Mouse (Mus musculus): Measurements from ENCODE around the gene Nsrp1. TPM values are rescaled to one million over a fixed set of nuclear protein-coding genes. Genes with fewer than 3 reads are reported as not detected.

Gene Nsrp1
- total RNA-seq, 2 experiments from 2014 or later, result 18.3 to 23.6 TPM

- no peak for DNase-seq
Measured at GRCm38 (mm10) chr11:77042816-77043215, 35.4 kb downstream of the Nsrp1 start.

DNA sequence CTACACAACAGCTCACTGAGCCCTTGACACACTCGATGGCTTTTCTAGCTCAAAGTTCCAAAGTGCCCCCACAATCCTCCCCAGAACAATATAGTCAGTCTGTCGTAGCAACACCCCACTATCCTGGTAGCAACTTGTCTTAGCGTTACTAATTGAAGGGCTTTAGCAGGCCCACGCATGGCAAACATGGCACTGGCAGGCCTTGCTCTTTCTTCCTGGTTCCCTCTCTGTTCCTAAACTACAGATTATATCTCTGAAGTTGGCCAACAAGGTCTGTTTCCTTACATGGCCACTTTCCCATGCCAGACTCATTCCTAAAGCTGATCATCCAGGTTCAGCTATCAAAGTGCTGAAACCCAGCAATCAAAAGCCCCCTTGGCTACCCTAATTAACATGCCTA lies 36.3 kb downstream of the Nsrp1 start:
- no peak for DNase-seq

- DNase-seq, result no peak
Measured at GRCm38 (mm10) chr11:77031151-77031934, 46.9 kb downstream of the Nsrp1 start.

DNA sequence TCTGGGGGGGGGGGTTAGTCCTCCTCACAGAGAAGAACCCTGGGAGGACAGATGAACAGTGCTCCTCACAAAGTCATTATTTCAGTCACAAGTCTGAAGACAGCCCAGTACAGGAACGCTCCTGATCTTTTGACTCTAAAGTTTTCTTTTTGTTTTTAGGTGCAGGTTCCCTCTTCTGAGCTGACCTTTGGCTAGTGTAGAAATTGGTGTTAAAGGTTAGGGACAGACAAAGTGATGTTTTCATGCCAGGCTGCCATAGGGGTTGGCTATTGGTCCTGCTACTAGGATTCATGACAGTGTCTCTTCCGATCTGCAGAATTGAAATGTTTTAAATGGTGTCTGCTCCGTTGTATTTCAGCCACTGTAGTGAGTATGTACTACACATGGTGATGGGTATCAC lies 50.1 kb downstream of the Nsrp1 start:
- DNase-seq, result no peak

- DNase-seq, result peak in 1 of 2 experiments; percentile 28
Measured at GRCm38 (mm10) chr11:77026559-77026958, 51.7 kb downstream of the Nsrp1 start.

GRCm38 (mm10) chr11:77021749-77022396 lies 56.4 kb downstream of the Nsrp1 start:
- DNase-seq, result no peak

GRCm38 (mm10) chr11:77019539-77019938 lies 58.7 kb downstream of the Nsrp1 start:
- DNase-seq, result no peak

DNA sequence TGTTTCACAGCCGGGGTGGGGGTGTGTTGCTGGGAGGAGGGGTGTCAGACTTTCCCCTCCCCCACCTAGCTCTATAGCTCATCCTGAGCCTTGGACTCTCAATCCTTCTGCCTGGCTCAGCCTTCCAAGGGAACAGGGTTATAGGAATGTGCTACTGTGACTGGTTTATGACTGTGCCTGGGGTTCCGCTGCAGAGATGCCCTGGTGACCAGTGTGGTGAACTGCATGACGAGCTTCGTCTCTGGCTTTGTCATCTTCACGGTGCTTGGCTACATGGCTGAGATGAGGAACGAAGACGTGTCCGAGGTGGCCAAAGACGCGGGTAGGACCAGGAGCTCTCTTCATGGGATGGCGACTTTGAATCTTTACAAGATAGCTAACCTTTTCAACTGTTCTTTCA lies 60.2 kb downstream of the Nsrp1 start:
- DNase-seq, result no peak

DNA sequence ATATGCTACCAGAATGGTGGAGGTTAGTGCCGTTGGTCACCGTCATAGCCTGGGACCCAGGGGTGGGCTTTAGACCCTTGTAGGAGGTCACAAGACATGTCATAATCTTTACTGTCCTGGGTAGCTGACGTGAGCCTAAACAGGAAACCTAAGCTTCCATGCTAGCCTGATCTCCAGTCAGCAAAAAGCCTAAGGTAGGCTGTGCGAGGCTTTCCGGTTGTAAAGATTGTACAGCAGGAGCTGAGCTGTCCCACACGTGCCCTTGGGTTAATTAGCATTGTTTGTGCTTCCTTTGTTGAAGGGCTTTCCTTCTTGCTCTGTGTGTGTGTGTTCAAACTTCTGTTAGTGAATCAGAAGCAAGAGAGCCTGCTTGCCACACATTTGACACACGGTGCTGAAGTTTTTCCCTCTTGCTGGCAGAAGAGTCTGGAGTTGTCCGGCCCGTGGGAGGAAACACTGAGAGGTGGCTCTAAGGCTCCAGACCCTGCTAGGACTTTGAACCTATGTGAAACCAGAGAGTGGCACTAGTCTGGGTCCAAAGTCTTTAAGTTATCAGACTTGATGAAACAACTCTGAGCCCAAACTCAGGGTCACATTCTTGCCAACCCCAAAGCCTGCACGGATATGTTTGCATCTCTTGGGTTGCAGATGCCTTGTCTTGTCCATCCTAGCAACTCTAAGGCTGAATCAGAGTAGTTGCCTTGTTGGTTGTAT lies 67.3 kb downstream of the Nsrp1 start:
- no peak for DNase-seq

- no peak for DNase-seq
Measured at GRCm38 (mm10) chr11:77009069-77010025, 68.9 kb downstream of the Nsrp1 start.

DNA sequence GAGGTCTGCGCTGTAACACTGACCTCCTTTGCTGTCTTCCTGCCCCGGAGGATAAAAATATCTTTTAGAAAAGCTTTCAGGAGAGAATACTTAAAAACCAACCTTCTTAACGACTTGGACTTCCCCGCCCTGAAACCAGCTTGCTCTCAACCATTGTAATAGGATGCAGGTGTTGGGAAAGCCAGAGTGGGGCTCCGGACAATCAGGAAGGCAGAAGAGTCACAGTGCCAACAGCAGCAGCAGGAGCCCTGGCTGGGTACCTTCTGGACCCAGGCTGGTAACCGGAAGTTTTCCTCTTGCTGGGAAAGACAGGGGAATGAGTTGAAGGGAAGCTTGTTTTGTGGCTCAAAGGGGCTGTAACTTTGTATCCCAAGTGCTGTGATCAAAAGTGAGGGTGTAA lies 71.6 kb downstream of the Nsrp1 start:
- no peak for DNase-seq

DNA sequence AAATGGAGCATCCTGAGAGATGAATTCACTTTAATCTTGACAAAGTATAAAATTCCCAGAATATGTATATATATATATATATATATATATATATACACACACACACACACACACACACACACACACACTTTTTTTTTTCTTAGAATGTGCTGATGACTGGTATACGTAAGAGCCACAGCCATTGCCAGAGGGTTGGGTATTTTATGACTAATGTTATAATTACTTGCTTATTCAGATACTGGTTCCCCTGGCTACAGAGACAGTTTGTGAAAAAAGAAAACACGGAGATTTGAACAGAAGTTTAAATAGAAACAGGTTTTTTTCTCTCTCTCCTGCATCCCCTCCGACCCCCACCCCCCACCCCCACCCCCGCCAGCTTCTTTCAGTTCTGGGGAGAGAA lies 72.4 kb downstream of the Nsrp1 start:
- DNase-seq, result no peak

DNA sequence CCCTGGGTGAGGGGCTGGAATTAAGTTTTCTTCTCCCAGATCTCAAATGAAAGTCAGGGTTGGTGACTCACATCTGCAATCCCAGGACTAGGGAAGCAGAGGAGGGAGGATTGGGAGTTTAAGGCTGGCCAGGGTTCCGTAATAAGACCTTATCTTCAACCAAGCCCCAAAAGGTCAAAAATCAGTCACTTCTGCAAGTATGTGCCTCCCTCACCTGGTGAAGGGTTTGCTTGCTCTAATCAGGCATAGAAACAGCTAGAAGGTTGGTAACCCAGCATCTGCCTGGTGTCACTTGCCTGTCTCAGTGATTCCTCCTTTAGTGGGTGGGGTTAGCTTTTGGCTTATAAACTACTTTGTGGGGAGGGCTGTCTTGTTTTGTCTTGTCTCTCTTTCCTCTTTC lies 75.9 kb downstream of the Nsrp1 start:
- DNase-seq, result peak in 1 of 2 experiments; percentile 35

GRCm38 (mm10) chr11:77000741-77001140 lies 77.5 kb downstream of the Nsrp1 start:
- no peak for DNase-seq

DNA sequence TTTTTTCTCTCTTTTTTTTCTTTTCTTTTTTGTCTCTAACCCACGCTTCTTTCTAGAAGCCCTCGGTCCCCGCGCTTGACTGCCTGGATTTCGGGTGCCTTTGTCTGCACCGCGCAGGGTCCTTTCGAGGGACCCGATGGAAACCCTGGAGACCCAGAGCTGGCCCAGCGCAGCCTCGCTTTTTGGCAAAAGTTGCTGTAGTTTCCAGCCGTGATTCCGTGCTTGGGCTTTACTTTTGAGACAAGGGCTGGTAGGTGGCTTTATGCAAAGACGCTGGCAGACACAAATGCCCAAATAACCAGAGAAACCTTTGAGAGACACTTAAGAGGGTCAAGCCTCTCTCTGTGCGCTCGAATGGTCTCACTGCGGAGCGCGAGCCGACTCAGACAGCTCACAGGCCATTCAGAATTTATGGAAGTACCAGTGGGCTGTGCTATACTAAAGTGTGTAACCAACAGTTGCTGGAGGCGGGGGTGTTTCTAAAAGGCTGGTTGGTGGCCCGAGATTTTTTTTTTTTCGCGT lies 79.5 kb downstream of the Nsrp1 start:
- peak in 1 of 2 experiments; percentile 15 for DNase-seq

DNA sequence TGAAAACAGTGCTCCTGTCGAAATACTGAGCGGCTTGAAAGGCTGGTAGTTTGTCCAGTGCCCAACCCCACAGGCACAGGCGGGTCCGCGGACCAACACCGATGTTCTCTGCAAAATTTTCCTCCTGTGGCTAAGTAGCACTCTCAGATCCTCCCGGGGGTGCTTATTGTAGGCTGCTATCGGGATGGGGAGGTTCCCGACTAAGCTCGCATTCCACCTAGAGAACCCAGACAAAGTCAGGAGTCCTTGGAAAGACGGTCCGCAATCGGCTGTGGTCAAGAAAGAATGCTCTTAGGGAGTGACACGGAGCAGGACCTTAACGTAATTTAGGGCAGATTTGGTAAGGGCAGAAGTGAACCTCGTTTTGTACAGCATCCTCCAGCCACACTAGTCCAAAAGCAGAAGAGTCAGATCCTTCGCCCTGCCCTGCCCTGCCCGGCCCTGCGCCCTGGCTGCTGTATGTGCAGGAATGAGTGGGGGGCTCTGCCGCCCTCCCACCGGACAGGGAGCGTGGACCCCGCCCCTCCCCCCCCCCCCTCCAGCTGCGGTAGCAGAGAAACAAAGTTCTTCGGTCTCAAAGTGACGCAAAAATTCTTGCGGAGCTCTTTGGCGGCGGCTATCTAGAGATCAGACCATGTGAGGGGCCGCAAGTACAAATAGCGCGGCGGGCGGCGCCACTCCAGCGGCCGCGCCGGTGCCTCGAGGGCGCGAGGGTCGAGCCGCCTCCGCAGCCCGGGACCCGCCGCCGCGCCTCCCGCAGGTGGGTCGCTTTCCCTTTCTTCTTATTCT lies 80.1 kb downstream of the Nsrp1 start, which contains the start of gene Slc6a4:
Gene Slc6a4, plus strand, starts transcription at position 688 of the 789 bp plus-strand sequence.
- peak in 1 of 2 experiments; percentile 21 for DNase-seq

GRCm38 (mm10) chr11:76997305-76997704 lies 80.9 kb downstream of the Nsrp1 start:
- peak; percentile 84 to 89 for DNase-seq

GRCm38 (mm10) chr11:76995966-76996672 lies 82.1 kb downstream of the Nsrp1 start:
- DNase-seq, result no peak

All from adrenal gland, postnatal 36 days (tissue).